Mouse (Mus musculus): ENCODE data around the gene Pdia3.

- TF ChIP-seq GATA1 (IDR thresholded peaks at IDR 0.05; ENCODE audit: borderline replicate concordance, low read length) (no peak), FLI1 (IDR thresholded peaks at IDR 0.05; ENCODE audit: low read length) (no peak)
These were observed 5.4 kb upstream of the Pdia3 start for GRCm38 (mm10) chr2:121408160-121408559.
